Mouse (Mus musculus): ENCODE results near the gene Gm11237.
"Not testable (repeated sequence)": the region's sequence is repeated elsewhere in the genome, so short reads cannot be mapped to it uniquely, and the experiment has no call there.

The Gm11237 gene

GRCm38 (mm10) chr4:73622684-73623083 lies at the start of gene Gm11237:
Gene Gm11237 (plus strand): TSS chr4:73622984.
- not testable (repeated sequence) for DNase-seq (ENCODE audit: low spot score)

GRCm38 (mm10) chr4:73599248-73599647 lies 23.5 kb upstream of the Gm11237 start:
- DNase-seq (ENCODE audit: low spot score) = no peak

GRCm38 (mm10) chr4:73607581-73607980 lies 15.2 kb upstream of the Gm11237 start, which contains the start of gene Gm11238:
Gene Gm11238 (plus strand): TSS chr4:73607881.
- not testable (repeated sequence) for DNase-seq (ENCODE audit: low spot score)

- not testable (repeated sequence) for DNase-seq (ENCODE audit: low spot score)
Observed at GRCm38 (mm10) chr4:73637821-73638220, 15.0 kb downstream of the Gm11237 start, which contains the start of gene Gm11236. Gene Gm11236 (plus strand): TSS chr4:73638121.

GRCm38 (mm10) chr4:73661864-73662263 lies 39.1 kb downstream of the Gm11237 start:
- not testable (repeated sequence) for DNase-seq (ENCODE audit: low spot score)

GRCm38 (mm10) chr4:73668054-73668453 lies 45.3 kb downstream of the Gm11237 start, which contains the start of gene Gm11239:
Gene Gm11239 (plus strand): TSS chr4:73668354.
- not testable (repeated sequence) for DNase-seq (ENCODE audit: low spot score)
